Mouse (Mus musculus) heart, postnatal 0 days (tissue): ENCODE results near the gene Rpn1.

Source experiments
- CTCF ChIP-seq: IDR thresholded peaks from 2 replicates; pipeline ENCODE4 v1.5.1; 2016; ENCODE audit warnings: antibody characterized with exemption, control low read depth, low read depth
- EP300 ChIP-seq: IDR thresholded peaks from 2 replicates; pipeline ENCODE4 v1.6.1; 2016; ENCODE audit warnings: antibody characterized with exemption, low read depth

DNA sequence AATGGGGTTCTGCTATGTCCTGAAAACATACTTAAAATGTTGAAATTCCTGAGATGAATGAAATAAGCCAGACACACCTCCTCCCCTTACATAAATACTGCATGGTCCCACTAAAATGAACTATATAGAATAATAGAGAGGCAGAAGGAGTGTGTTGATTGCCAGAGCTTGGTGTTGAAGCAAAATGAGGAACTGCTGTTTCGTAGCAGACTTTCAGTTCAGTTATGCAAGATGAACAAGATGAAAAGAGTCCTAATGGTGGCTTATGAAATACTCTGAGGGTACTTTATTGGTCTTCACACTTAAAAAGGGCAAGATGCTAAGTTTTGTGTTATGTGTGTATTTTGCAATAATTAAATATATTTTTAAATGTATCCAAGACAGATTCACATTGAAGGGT is 15.5 kb upstream of the Rpn1 start:
- TF ChIP-seq CTCF (no peak), EP300 (no peak)
